Mouse (Mus musculus) c-Kit-positive CD71-negative TER-119-negative erythroid progenitor cells, embryonic 14.5 days (primary cell): ENCODE measurements around the gene Inpp5k.
"Not testable (repeated sequence)": the region's sequence is repeated elsewhere in the genome, so short reads cannot be mapped to it uniquely, and the experiment has no call there.

Source experiments
- DNase-seq: peaks from one replicate; pipeline ENCODE4 v3.0.0-alpha.2; 2013; ENCODE audit warnings: low read depth

Inpp5k gene

DNA sequence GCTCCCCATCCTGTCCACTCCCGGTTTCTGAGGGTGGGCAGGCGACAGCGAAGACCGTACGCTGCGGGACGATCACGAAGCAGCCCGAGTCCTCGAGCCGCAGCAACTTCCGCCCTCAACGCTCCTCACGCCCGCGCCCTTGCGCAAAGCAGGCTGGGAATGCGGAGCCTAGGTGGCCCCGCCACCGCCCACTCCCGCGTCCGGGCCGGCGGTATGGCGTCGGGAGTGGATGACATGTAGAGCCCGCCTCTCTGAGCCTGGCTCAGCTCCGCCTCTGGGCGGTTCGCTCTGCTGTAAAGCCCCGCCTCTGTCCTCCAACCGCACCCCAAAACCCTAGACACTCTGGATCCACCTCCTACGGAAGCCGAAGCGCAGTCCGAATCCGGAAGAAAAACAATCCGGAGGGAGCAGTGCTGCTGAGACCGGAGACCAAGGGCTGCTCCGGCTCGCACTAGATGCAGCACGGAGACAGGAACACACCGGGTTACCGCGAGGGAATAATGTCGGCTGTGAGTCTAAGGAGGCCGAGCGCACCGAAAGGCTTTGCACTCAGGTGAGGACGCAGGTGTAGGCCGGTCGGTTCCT is at the start of gene Inpp5k:
Gene Inpp5k (plus strand): TSS at position 344 of the 585 bp plus-strand sequence.
- DNase-seq = peak; percentile 95

DNA sequence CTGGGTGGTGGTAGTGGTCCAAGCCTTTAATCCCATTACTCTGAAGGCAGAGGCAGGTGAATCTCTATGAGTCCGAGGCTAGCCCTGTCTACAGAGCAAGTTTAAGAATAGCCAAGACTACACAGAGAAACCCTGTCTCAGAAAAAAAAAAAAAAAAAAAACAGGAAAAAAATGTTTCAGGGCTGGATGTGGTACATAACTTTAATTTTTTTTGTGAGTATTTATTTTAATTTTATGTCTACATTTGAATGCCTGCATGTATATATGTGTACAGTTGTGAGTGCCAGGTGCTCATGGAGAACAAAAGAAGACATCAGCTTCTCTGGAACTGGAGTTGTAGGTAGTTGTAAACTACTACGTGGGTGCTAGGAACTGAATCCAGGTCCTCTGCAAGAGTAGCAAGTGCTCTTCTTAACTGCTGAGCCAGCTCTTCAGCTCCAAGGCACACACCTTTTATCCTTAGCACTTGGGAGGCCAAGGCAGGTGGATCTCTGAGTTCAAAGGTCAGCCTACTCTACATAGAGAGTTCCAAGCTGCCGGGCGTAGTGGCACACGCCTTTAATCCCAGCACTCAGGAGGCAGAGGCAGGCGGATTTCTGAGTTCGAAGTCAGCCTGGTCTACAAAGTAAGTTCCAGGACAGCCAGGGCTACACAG is 49.2 kb upstream of the Inpp5k start:
- DNase-seq = no peak

DNA sequence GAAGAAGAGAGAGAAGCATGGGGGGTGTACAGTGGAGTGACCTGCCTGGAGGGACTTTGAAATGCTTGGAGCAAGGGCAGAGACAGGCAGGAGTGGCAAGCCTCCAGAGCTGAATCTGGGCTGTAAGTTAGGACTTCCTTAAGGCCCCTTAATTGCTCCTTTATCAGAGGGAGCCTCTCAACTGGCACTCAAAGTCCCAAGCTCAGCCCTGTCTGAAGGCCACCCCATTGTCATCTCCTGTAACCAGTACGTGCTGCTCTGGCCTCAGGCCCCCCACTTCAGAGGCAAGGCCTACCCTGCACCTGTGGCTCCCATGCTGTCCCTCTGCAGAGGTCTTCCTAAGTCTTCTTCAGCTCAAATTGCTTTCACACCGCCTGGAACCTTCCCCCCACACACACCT is 47.3 kb upstream of the Inpp5k start:
- no peak for DNase-seq

DNA sequence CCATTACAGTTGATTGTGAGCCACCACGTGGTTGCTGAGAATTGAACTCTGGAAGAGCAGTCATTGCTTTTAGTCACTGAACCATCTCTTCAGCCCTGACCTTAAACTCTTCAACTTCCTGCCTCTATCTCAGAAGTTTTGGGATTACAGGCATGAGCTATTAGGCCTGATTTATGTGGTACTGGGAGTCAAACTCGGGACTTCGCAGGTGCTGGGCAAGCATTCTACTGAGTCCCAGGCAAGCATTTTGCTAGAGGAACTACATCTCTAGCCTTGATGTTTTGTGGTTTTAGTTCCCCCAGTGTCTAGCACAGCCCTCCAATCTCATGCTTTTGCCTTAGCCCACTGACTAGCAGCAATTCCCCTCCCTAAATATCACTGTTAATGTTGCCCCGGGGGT is 45.7 kb upstream of the Inpp5k start:
- DNase-seq = no peak

DNA sequence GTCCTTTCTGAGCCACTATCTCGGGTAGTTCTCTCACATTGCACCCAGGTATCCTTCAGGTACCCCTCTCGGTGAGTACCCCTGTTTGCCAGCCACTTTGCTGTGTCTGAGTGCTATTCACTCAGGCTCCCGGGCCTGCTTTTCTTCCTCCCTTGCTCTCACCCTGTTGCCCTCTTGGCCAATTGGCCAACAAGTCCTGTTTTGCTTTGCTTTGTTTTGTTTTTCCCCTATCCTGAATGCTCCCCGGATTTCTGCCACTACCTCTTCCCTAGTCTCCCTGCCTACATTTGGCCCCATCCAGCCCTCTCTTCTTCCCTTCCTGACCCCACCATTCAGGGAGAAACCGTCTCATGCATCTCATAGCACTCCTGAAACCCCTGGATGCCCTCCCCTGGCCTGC is 44.8 kb upstream of the Inpp5k start:
- DNase-seq = no peak

DNA sequence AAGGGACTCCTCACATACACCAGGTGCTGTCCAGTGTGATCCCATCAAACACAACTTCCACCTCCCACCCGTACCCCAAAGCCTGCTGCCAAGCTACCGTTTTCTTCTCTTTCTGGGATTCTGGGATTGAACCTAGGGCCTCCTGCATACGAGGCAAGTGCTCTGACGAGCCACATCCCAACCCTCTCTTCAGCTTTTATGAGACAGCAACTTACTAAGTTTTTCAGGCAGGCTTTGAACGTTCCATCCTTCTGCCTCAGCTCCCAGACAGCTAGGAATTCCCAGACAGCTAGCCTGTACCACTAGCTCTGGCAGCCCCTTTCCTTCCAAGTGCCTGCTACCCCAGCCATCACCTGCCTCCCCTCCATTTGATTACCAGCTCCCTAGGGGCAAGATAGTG is 43.8 kb upstream of the Inpp5k start:
- DNase-seq = no peak

DNA sequence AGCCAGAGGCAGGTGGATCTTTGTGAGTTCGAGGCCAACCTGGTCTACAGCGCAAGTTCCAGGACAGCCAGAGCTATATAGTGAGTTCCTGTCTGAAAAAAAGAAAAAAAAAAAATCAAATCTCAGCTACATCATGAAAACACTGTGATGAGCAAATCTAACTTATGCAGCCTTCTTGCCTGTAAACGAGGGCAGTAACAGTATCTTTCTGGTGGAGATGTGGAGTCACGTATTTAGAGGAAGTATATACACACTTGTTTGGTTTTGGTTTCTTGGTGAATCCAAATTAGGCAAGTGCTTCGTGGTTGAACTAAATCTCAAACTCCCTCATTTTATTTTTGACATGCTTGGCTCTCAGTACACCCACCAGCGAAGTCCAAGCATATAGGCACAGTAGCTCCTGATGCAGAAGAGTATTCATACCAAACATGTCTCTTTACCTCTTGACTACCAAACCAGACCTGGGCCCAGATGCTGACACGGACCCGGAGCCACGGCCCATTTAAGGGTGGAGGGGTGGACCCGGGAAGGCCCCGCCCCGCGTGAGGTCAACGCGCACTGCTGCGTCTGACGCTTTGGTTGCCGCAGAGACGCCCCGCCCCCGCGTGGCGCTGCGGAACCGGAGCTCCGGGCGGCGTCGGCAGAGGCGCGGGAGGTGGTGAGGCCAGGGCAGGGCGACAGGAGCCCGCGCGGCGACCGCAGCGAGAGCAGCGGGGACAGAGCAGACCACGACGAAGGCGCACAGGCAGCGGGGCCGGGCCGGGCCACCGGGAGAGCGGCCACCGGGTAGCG is 43.1 kb upstream of the Inpp5k start, which contains the start of gene Pitpna:
Gene Pitpna (plus strand): TSS at position 605 of the 792 bp plus-strand sequence.
- peak; percentile 84 for DNase-seq

DNA sequence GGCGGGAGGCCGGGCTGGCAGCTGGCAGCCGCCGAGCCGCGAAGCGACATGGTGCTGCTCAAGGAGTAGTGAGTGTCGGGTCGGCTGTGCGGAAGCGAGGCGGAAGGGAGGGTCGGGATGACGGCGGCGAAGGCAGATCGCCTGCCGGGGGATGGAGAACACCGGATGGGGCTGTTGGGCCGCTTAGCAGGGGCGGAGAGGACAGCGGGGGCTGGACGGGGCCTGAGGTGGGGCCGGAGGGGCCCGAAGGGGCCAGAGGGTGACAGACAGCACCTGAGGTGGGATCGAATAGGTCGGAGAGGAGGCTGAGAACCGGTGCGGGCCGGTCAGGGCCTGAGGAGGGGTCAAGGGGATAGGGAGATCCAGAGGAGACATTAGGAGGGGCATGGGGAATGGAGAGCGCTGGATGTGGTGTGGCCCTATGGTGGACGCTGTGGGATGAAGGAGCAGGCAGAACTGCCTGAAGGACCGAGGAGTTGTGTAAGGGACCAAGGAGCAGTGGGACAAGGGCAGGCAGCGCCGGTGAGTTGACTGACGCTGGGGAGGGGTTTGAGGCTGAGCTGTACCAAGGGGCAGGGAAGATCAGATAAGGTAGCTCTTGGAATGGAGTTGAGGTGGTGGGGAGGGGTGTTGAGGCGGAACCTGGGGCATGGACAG is 42.4 kb upstream of the Inpp5k start:
- DNase-seq = no peak

DNA sequence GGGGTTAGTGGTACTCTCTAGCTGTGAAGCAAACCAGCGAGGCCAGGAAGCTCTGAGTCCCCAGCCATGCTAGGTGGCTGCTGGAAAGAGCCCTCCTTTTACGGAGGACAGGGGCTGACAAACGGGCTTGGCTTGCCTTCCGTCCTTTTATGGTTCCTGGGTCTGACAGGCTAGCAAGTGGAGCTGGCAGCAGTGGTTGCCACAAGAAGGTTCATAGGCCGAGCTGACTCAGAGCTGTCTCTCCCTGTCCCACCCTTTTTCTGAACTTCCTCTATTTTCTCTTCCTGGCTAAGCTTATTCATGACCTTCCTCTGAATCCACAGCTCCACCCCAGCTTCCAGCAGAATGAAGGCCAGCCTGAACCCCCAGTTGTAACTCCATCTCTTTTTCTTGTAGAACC is 38.2 kb upstream of the Inpp5k start:
- DNase-seq = no peak

DNA sequence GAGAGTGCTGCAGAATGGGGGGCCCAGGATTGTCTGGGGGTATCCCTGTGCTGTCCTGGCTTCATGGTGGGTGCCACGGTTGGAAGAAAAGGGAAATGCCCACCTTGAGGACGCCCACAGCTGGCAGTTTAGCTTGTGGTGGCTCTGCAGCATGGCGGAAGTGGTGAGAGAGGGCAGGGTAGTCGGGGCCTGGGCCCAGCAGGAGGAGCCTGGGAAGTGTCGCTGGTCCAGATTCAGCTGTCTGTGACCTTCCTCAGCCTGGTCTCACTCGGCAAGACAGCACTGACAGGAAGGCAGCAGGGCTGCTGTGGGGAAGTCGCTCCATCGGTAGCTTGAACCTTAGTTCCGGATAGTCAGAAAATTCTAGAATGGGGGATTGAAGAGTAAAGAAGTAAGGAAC is 36.4 kb upstream of the Inpp5k start:
- no peak for DNase-seq

DNA sequence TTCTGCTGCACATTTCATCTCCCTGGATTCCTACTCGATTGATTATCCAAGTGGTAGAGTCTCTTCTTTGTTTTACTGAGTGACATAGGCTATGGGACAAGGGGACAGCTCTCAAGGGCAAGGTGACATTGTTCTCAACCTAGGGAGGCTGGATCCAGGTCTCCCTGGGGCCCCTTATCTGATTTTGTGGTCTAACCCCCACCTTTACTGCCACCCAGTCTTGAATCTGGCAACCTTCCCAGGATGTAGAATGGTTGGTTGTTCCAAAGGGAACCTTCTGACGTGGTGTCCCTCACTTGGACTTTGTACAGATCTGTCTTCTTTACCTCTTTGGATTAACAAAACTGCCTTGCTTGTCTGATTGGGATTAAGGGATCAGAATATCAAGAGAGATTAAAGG is 35.4 kb upstream of the Inpp5k start:
- DNase-seq = no peak

DNA sequence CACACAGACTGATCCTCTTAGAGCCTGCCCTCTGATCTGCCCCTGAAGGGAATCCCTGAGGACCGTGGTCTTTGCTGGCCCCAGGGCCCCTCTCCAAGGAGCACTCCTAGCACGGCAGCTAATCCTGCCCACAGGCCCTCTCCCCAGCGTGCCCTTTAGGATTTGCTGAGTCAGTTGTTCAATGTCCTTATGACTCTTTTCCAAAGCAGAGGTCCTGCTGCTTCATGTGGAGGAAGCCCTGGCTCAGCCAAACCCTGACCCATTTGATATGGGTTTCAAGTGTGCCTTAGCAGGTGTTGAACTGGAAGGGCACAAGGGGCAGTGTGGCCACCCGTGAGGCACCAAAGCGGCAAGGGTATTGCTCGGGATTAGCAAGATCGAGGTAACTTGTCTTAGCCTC is 35.0 kb upstream of the Inpp5k start:
- no peak for DNase-seq

DNA sequence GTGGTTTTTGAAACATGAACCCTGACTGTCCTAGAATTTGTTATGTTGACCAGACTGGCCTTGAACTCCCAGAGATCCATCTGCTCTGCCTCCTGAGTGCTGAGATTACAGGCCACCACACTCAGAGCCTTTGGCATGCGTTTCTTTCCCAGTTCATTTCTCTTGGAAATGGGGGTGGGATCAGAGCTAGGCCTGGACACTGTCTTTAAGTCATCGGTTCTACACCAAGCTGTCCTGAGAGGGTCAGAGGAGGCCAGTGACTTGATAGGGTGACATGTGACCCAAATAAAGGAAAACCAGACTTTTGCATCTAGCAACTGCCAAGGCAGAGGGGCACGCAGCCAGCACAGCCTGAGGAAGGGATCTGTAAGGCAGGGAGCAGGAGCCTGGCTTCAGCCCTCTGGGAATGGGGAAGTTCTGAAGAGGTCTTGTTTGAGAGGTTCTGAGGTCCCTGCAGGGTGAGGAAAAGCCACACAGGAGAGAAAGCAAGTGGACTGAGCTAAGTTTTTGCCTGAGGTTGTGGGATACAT is 34.0 kb upstream of the Inpp5k start:
- no peak for DNase-seq

DNA sequence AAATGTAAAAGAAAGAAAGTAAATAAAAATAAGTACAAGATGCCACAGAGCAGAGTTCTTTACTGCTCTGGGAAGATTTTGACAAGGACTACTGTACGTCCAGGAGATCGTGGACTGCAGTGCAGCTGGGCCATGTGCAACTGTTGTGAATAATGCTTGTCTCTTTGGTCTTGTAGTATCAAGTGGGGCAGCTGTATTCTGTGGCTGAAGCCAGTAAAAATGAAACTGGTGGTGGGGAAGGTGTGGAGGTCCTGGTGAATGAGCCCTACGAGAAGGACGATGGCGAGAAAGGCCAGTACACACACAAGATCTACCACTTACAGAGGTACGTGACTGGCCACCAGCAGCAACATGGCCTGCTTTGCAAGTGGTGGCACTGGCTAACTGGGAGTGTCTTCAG is 32.8 kb upstream of the Inpp5k start:
- no peak for DNase-seq

DNA sequence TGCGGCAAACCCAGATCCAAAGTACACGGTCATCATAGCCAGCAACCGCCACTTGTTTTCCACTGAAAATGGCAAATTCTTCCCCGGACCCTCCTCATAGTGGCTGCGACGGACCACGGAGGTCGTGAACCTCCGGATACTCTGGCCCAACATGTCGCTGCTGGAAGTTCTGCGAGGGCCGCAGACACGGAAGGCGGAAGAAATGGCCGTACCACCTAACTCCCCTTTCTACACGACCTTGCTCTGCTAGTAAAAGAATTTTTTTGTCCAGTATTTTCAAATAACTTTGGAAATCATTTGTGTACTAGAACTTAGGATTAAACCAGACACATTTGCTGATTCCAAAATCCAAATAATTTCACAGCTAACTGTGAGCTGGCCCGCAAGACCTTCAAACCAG is 31.0 kb upstream of the Inpp5k start:
- not testable (repeated sequence) for DNase-seq

DNA sequence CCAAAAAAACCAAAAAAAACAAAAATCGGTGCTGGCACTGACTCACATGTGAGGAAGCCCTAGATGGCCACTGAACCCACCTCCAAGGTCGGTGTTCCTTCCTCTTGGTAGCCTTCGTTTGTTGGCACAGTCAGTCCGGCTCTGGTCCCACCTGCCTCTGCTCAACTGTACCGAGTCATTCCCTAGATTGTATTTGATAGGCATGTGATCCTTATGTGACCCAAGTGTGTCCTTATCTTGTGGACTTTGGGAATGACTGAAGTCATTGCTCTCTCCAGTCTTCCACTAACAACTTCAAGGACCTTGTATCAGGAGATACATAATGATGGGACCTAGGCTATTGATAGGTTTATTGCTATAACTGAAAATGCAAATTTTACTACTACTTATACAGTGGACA is 26.0 kb upstream of the Inpp5k start:
- no peak for DNase-seq

DNA sequence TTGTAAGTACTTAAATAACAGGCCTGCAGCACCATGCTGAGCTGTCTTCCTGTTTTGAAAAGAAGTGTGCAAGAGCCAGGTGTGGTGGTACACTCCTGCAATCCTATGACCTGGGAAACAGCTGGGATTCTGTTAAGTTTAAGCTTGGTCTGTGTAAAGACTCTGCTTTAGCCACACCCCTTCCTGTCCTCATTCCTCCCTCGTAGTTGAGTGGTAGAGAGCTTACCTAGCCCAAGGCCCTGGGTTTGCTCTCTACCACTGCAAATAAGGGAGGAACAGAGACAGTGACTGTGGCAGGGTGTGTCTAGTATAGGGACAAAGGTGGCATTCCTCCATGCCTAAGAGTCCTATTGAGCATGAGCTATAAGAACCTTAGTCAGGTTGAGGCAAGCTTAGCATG is 25.5 kb upstream of the Inpp5k start:
- no peak for DNase-seq

DNA sequence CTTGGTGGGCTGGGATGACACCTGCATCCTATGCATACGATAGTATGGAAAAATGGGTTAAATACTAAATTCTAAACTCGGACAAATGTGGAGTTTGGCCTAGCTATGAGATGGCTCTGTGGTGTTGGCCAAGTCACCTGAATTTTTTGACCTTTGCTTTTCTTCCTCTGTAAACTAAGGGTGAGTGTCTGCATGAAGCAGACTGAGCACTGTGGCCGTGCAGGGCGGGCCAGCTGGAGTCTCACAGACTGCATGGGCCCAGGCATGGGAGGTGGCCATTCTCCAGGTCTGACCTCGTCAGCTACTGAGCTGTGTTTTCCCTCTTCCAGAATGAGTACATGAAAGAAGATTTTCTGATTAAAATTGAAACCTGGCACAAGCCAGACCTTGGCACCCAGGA is 22.0 kb upstream of the Inpp5k start:
- no peak for DNase-seq

DNA sequence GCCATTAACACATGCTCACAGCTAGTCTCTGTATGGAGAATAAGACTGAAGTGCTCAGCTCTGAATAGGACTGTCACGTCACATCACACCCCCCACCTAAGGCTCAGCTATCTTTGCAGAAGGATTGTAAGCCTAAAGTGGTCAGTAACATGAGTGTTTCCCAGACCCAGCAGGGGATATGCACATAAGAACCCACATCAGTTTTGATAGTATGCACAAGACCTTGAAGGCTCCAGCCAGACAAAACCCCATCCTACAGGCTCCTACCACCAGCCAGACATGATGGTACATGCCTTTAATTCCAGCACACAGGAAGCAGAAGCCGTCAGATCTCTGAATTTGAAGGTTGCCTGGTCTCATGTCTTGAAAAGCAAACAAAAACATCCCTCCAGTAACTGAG is 20.8 kb upstream of the Inpp5k start:
- no peak for DNase-seq

DNA sequence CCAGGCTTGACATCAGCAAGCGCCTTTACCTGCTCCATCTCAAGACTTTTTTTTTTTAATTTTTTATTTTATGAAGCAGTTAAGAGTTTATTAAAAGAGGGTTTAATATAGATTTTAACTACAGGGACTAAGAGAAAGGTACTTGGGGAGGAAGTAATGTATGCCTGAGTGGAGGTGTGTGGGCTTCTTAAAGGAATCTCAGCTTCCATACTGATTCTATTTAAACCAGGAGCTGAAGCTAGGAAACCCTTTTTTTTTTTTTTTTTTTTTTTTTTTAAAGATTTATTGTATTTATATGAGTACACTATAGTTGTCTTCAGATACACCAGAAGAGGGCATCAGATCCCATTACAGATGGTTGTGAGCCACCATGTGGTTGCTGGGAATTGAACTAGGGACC is 16.0 kb upstream of the Inpp5k start:
- DNase-seq = no peak

DNA sequence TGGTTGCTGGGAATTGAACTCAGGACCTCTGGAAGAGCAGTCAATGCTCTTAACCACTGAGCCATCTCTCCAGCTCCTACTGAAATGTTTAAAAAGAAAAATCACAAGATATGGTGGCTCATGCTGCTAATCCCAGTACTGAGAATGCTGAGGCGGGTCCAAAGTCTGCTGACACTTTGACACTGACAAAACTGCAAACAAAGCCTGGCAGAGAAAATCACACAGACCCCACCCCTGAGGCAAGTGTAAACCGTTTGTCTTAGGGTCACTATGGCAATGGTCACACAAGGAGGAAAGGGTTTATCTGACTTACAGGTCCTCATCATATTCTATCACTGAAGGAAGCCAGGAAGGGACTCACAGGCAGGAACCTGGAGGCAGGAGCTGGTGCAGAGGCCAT is 15.2 kb upstream of the Inpp5k start:
- DNase-seq = no peak

DNA sequence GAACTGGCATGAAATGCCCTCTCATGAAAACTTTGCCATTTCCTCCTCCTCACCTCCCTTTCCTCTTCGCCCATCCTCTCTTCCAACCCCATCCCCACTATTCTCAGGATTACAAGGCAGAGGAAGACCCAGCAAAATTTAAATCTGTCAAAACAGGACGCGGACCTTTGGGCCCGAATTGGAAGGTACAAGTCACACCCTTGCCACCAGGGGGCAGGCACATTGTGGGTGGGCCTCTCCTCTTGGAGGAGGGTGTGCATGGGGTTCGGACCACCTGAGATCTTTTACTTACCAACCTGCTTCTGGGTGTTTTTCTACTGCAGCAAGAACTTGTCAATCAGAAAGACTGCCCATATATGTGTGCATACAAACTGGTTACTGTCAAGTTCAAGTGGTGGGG is 11.7 kb upstream of the Inpp5k start:
- DNase-seq = no peak
